Mouse (Mus musculus) thymus, adult 2 months (tissue): Measurements from ENCODE around the gene Zfand2a. TPM values are rescaled to one million over a fixed set of nuclear protein-coding genes. Genes with fewer than 3 reads are reported as not detected.

Experiments
- DNase-seq: peaks from one replicate; pipeline ENCODE4 v3.0.0; 2021
- H3K27ac ChIP-seq: fragments of 200-500 bp; 2 replicates; pipeline ENCODE4 v1.5.1; 2012; ENCODE audit warnings: low read length, control low read depth; ENCODE audit not compliant: control insufficient read depth, insufficient read depth
- H3K27me3 ChIP-seq: fragments of 200-500 bp; 2 replicates; pipeline ENCODE4 v1.6.1; 2012; ENCODE audit warnings: mild to moderate bottlenecking, low read length, moderate library complexity, mixed read lengths; ENCODE audit not compliant: control insufficient read depth, insufficient read depth
- H3K36me3 ChIP-seq: fragments of 200-500 bp; 2 replicates; pipeline ENCODE4 v1.6.1; 2012; ENCODE audit warnings: mild to moderate bottlenecking, low read length, moderate library complexity; ENCODE audit not compliant: control insufficient read depth, insufficient read depth
- H3K4me1 ChIP-seq: fragments of 200-500 bp; replicated peaks from 2 replicates; pipeline ENCODE4 v1.6.1; 2012; ENCODE audit warnings: low read length; ENCODE audit not compliant: control insufficient read depth, insufficient read depth
- H3K4me3 ChIP-seq: fragments of 200-500 bp; 2 replicates; pipeline ENCODE4 v1.5.1; 2012; ENCODE audit warnings: mild to moderate bottlenecking, low read length, control low read depth, moderate library complexity; ENCODE audit not compliant: control insufficient read depth, insufficient read depth
- CTCF ChIP-seq: fragments of 200-500 bp; IDR thresholded peaks from 2 replicates; pipeline ENCODE4 v1.5.1; 2012; ENCODE audit warnings: mild to moderate bottlenecking, control low read depth, low read length, moderate library complexity, borderline replicate concordance; ENCODE audit not compliant: control insufficient read depth, poor library complexity, insufficient read depth; ENCODE audit errors: extremely low read depth
- POLR2A ChIP-seq: fragments of 200-500 bp; IDR thresholded peaks from 2 replicates; pipeline ENCODE4 v1.6.1; 2012; ENCODE audit warnings: mild to moderate bottlenecking, low read length, control low read depth, moderate library complexity; ENCODE audit not compliant: control insufficient read depth, poor library complexity, insufficient read depth; ENCODE audit errors: extremely low read depth
- WGBS: fragments of 180-500 bp; shearing (Covaris S2); methylation state at CpG from one replicate; pipeline ENCODE4 v1.1.7; 2018; 5-methylcytosine and 5-hydroxymethylcytosine counted together
- polyA plus RNA-seq: library from polyadenylated mRNA; depleted of rRNA; stranded (reverse); fragments of >200 nt; gene quantifications from 2 replicates; pipeline ENCODE4 v1.2.3, GENCODE M21; 2012

Gene Zfand2a
- polyA plus RNA-seq, 1 experiment, result 15.9 TPM

- 21% methylated on average over 17 of the region's 17 CpGs for WGBS
- TF ChIP-seq CTCF (no peak), POLR2A (no peak)
These were observed 26.5 kb upstream of the Zfand2a start for GRCm38 (mm10) chr5:139510682-139511366.

DNA sequence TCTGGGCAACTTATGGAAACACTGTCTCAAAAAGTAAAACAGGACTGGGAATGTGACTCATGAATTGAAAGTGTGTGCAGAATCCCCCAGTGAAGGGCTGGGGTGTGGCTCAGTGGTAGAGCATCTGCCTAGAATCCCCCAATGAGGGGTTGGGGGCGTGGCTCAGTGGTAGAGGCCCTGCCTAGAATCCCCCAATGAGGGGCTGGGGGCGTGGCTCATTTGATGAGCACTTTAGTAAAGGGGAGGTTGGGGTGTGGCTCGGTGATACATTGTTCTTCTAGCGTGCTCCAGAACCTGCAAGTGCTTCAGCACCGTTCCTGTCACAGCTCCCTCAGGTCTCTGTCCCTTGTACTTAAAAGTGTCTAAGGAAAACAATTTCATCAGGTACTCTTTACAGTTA, 21.9 kb upstream of the Zfand2a start:
- Histone ChIP-seq H3K27me3 (no peaks in the 10 kb centered on the region), H3K27ac (no peak overlapping the region), H3K4me1 (no peaks in the 10 kb centered on the region), H3K36me3 (no peaks in the 10 kb centered on the region), H3K4me3 (no peak overlapping the region)
- WGBS, result 30% methylated on average over 5 of the region's 5 CpGs
- no peak for TF ChIP-seq CTCF
- no peak for TF ChIP-seq POLR2A
- DNase-seq, result no peak

More at GRCm38 (mm10) chr5:139510682-139511366, 26.5 kb upstream of the Zfand2a start:
- H3K27me3 ChIP-seq, result no peaks in the 10 kb centered on the region
- H3K27ac ChIP-seq, result no peak overlapping the region
- H3K4me3 ChIP-seq, result no peak overlapping the region
- no peaks in the 10 kb centered on the region for H3K4me1 ChIP-seq
- peak; percentile 19 for DNase-seq
- no peaks in the 10 kb centered on the region for H3K36me3 ChIP-seq

- no peak overlapping the region for H3K27ac ChIP-seq
- 4% methylated on average over 14 of the region's 14 CpGs for WGBS
- peak; percentile 79 for DNase-seq
- H3K36me3 ChIP-seq, result no peaks in the 10 kb centered on the region
- H3K27me3 ChIP-seq, result no peaks in the 10 kb centered on the region
- no peak overlapping the region for H3K4me3 ChIP-seq
- H3K4me1 ChIP-seq, result no peaks in the 10 kb centered on the region
- TF ChIP-seq POLR2A (no peak), CTCF (peak; percentile 83; the same call in 1 of the 2 replicates)
These were observed 20.8 kb upstream of the Zfand2a start for GRCm38 (mm10) chr5:139505073-139505606.

DNA sequence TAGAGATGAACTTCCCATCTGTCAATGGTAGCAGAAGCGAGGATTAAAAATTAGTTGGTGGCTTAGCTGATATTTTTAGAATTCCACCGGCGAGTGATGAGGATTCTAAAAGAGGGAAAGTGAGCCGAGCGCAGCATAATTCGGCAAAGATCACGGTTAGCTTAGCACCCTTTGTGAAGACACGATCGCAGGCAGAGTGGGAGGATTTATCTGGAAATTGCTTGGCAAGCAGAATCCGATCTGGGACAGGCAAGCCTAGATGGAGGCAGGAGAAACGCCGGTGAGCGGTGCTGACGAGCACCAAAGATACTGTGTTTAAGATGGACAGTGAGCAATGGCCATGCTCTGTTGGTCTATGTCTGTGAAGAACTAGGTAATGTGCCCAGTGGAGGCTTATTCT, 17.9 kb upstream of the Zfand2a start:
- H3K36me3 ChIP-seq, result no peaks in the 10 kb centered on the region
- H3K27me3 ChIP-seq, result no peaks in the 10 kb centered on the region
- H3K4me1 ChIP-seq, result no peaks in the 10 kb centered on the region
- no peak overlapping the region for H3K4me3 ChIP-seq
- no peak for TF ChIP-seq CTCF
- TF ChIP-seq POLR2A, result no peak
- 90% methylated on average over 14 of the region's 14 CpGs for WGBS
- no peak for DNase-seq
- no peak overlapping the region for H3K27ac ChIP-seq

DNA sequence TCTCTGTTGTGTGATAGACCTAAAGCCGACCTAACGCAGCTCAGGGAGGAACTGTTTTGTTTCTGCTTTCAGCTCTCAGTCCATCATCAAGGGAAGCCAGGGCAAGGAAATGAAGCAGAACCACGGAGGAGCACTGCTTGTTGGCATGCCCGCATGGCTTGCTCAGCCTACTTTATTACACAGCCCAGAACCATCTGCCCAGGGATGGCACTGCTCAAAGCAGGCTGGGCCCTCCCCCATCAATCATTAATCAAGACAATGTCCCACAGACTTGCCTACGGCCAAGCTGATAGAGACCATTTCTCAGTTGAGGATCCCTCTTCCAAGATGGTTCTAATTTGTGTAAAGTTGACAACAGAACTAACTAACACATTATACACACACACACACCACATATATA, 14.4 kb upstream of the Zfand2a start:
- H3K36me3 ChIP-seq, result no peaks in the 10 kb centered on the region
- no peaks in the 10 kb centered on the region for H3K4me1 ChIP-seq
- TF ChIP-seq CTCF (no peak), POLR2A (no peak)
- no peak overlapping the region for H3K4me3 ChIP-seq
- no peak overlapping the region for H3K27ac ChIP-seq
- no peak for DNase-seq
- H3K27me3 ChIP-seq, result peaks cover 2% of the 10 kb centered on the region; the same call in 1 of the 2 replicates
- WGBS, result 38% methylated on average over 5 of the region's 5 CpGs

DNA sequence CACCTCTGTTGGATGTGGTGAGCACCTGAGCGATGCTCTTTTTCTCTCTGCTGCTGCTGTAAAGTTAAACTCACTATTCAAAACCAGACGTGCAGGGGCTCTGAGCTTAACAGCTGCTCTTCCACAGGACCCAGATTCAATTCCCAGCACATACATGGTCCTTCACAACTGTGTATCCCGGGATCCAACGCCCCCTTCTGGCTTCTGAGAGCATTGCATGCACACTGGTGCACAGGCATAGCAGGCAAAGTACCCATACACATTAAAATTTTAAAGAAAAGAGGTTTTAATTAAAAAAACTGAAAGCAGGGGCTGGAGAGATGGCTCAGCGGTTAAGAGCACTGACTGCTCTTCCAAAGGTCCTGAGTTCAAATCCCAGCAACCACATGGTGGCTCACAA, 12.6 kb upstream of the Zfand2a start:
- no peak for DNase-seq
- WGBS, result 55% methylated on average over 5 of the region's 5 CpGs
- no peaks in the 10 kb centered on the region for H3K4me1 ChIP-seq
- no peaks in the 10 kb centered on the region for H3K36me3 ChIP-seq
- TF ChIP-seq CTCF (no peak), POLR2A (no peak)
- H3K27ac ChIP-seq, result no peak overlapping the region
- H3K4me3 ChIP-seq, result no peak overlapping the region
- peaks cover 2% of the 10 kb centered on the region; the same call in 1 of the 2 replicates for H3K27me3 ChIP-seq

DNA sequence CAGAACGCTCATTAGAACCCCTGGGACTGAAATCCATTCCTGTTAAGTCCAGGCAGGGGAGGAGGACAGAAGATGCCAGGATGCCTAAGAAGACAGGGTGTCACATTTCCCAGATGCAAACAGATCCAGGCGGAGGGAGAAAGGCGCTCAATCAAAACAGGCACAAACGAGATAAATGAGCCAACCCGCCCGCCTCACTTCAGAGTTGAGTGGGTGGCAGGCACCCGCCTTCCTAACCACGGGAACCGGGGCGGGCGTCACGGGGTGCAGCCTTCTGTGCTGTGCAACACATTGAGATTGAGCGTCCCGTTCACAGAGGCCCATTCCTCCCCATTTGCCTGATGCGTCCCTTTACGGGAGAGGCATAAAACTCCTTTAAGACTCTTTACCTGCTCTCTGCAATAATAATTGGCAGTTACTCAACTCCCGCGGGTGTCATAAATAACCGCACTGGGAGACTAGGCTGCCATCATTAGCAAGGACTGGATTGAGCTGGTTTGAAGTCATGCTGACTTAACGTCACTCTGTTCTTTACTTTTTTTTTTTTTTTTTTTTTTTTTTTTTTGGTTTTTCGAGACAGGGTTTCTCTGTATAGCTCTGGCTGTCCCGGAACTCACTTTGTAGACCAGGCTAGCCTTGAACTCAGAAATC, 10.8 kb upstream of the Zfand2a start:
- 40% methylated on average over 22 of the region's 22 CpGs for WGBS
- peaks cover 2% of the 10 kb centered on the region; the same call in 1 of the 2 replicates for H3K27me3 ChIP-seq
- no peaks in the 10 kb centered on the region for H3K4me1 ChIP-seq
- TF ChIP-seq POLR2A, result no peak
- no peak for TF ChIP-seq CTCF
- no peak overlapping the region for H3K27ac ChIP-seq
- H3K36me3 ChIP-seq, result no peaks in the 10 kb centered on the region
- H3K4me3 ChIP-seq, result no peak overlapping the region
- no peak for DNase-seq
